Mouse (Mus musculus): ENCODE data around the gene Serpinb12. TPM values are rescaled to one million over a fixed set of nuclear protein-coding genes. Genes with fewer than 3 reads are reported as not detected.

The Serpinb12 gene
- total and polyA plus RNA-seq, 3 experiments = not detected

DNA sequence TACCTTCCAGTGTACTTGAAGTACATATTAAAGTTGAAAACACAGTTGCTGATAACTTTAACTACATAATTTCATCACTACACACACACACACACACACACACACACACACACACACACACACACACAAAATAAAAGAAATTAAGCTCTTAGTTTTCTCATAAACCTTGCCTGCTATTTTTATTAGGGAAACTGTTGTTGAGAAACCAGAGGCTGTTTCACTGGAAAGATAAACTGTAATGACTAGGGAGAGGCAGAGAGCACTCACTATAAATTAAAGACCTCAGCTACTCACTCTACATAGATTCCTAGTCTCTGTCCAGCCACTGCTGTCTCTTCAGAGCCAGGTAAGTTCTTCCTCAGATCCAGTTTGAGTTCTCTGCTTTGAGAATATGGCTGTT, 46.4 kb downstream of the Serpinb12 start, which contains the start of gene Serpinb13:
Gene Serpinb13, plus strand, starts transcription at position 301 of the 400 bp plus-strand sequence.
- Histone ChIP-seq H3K4me3 (replicated peaks in 1 of 3; ENCODE audit: low read depth in 2 of 3, low read length in 2 of 3, poor library complexity in 1 of 3) (no peak within 1 kb of the TSS), H3K27me3 (replicated peaks) (no peaks in the 10 kb centered on the region), H3K4me1 (ENCODE audit: control insufficient read depth in 1 of 2, insufficient read depth in 2 of 2) (no peaks in the 10 kb centered on the region), H3K9me3 (replicated peaks; ENCODE audit: low read length) (no peaks in the 10 kb centered on the region), H3K27ac (ENCODE audit: insufficient read depth, low read depth) (no peak within 1 kb of the TSS), H3K79me2 (replicated peaks; ENCODE audit: control insufficient read depth, extremely low read depth, insufficient read depth, poor library complexity, severe bottlenecking) (no peaks in the 10 kb centered on the region), H3K36me3 (replicated peaks in 1 of 2; ENCODE audit: control insufficient read depth in 1 of 2, insufficient read depth in 1 of 2, low read length in 1 of 2) (no peaks in the 10 kb centered on the region), H3K4me2 (ENCODE audit: insufficient read depth, low read depth, poor library complexity, severe bottlenecking) (no peak within 1 kb of the TSS), H3K9ac (ENCODE audit: insufficient read depth, low read depth) (no peak within 1 kb of the TSS)
- no peak for DNase-seq (ENCODE audit: extremely low read depth)
- dilution Hi-C loops (cut with MboI; ENCODE audit: extremely low pct_ligation_motif_present, extremely low pct_unique_long_range_greater_than_20kb, low sequenced_read_pairs) = no loop called here
- TF ChIP-seq HCFC1 (IDR thresholded peaks at IDR 0.05; ENCODE audit: low read depth, low read length) (no peak), POLR2A (IDR thresholded peaks at IDR 0.05; ENCODE audit: low read depth, low read length) (no peak), ETS1 (conservative IDR thresholded peaks at IDR 0.05; ENCODE audit: low read depth, low read length) (no peak), JUND (conservative IDR thresholded peaks at IDR 0.05; ENCODE audit: low read depth, low read length) (no peak), ZNF384 (IDR thresholded peaks at IDR 0.05; ENCODE audit: low read depth, low read length) (no peak), IRF4 (IDR thresholded peaks at IDR 0.05; ENCODE audit: low read depth, low read length) (no peak), RAD21 (IDR thresholded peaks at IDR 0.05; ENCODE audit: low read depth, low read length) (no peak), MAX (IDR thresholded peaks at IDR 0.05; ENCODE audit: low read length) (no peak), ZMIZ1 (IDR thresholded peaks at IDR 0.05; ENCODE audit: low read depth, low read length) (no peak), ZC3H11A (IDR thresholded peaks at IDR 0.05; ENCODE audit: low read depth, low read length) (no peak), MEF2A (IDR thresholded peaks at IDR 0.05; ENCODE audit: borderline replicate concordance, low read depth, low read length) (no peak), CHD2 (IDR thresholded peaks at IDR 0.05; ENCODE audit: low read length) (no peak), CTCF (conservative IDR thresholded peaks at IDR 0.05 in 1 of 2, IDR thresholded peaks at IDR 0.05 in 1 of 2; ENCODE audit: low read depth in 2 of 2, low read length in 2 of 2) (no peak), KAT2A (IDR thresholded peaks at IDR 0.05; ENCODE audit: insufficient replicate concordance, low read length) (no peak), PAX5 (IDR thresholded peaks at IDR 0.05; ENCODE audit: low read length) (no peak)
- in situ Hi-C loops (cut with MboI; ENCODE audit: low pct_ligation_motif_present, low pct_unique_long_range_greater_than_20kb, low sequenced_read_pairs) = no loop called here

DNA sequence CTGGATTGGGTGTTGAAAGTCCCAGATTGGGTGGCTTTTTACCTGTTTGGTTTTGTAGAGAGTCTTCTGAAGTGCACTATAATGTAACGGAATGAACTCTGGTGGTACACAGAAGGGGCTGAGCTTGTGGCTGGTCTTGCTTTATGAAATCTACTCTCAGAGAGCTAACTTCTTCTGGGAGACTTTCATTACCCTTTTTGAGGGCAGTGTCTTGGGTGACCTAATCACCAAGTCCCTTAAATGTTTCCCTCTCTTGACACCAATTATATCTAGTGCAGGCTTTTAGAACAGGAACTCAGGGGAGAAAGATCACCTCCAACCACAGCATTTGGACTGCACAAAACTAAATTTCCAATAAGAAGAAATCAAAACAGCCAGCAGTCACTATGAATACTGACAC, 48.8 kb downstream of the Serpinb12 start:
- Histone ChIP-seq H3K9ac (ENCODE audit: insufficient read depth, low read depth) (no peak overlapping the region), H3K4me3 (replicated peaks in 1 of 3; ENCODE audit: low read depth in 2 of 3, low read length in 2 of 3, poor library complexity in 1 of 3) (no peak overlapping the region), H3K79me2 (replicated peaks; ENCODE audit: control insufficient read depth, extremely low read depth, insufficient read depth, poor library complexity, severe bottlenecking) (no peaks in the 10 kb centered on the region), H3K27me3 (replicated peaks) (peaks cover 1% of the 10 kb centered on the region), H3K27ac (ENCODE audit: insufficient read depth, low read depth) (no peak overlapping the region), H3K9me3 (replicated peaks; ENCODE audit: low read length) (no peaks in the 10 kb centered on the region), H3K36me3 (replicated peaks in 1 of 2; ENCODE audit: control insufficient read depth in 1 of 2, insufficient read depth in 1 of 2, low read length in 1 of 2) (no peaks in the 10 kb centered on the region), H3K4me2 (ENCODE audit: insufficient read depth, low read depth, poor library complexity, severe bottlenecking) (no peak overlapping the region), H3K4me1 (ENCODE audit: control insufficient read depth in 1 of 2, insufficient read depth in 2 of 2) (no peaks in the 10 kb centered on the region)
- TF ChIP-seq RAD21 (IDR thresholded peaks at IDR 0.05; ENCODE audit: low read depth, low read length) = no peak
- TF ChIP-seq CHD1 (IDR thresholded peaks at IDR 0.05; ENCODE audit: low read depth, low read length) = no peak
- no peak for TF ChIP-seq USF1 (IDR thresholded peaks at IDR 0.05; ENCODE audit: low read depth, low read length)
- no peak for TF ChIP-seq KAT2A (IDR thresholded peaks at IDR 0.05; ENCODE audit: insufficient replicate concordance, low read length)
- TF ChIP-seq MAX (IDR thresholded peaks at IDR 0.05; ENCODE audit: low read length) = no peak
- TF ChIP-seq MYC (IDR thresholded peaks at IDR 0.05; ENCODE audit: low read depth, low read length) = no peak
- no peak for TF ChIP-seq PAX5 (IDR thresholded peaks at IDR 0.05; ENCODE audit: low read length)
- TF ChIP-seq MEF2A (IDR thresholded peaks at IDR 0.05; ENCODE audit: borderline replicate concordance, low read depth, low read length) = no peak
- no peak for TF ChIP-seq ELF1 (IDR thresholded peaks at IDR 0.05; ENCODE audit: low read depth, low read length)
- no peak for TF ChIP-seq ZKSCAN1 (IDR thresholded peaks at IDR 0.05; ENCODE audit: borderline replicate concordance, low read depth, low read length)
- no peak for TF ChIP-seq UBTF (IDR thresholded peaks at IDR 0.05; ENCODE audit: low read depth, low read length)
- TF ChIP-seq E2F4 (IDR thresholded peaks at IDR 0.05; ENCODE audit: insufficient replicate concordance, low read depth, low read length) = no peak
- no peak for TF ChIP-seq CTCF (conservative IDR thresholded peaks at IDR 0.05 in 1 of 2, IDR thresholded peaks at IDR 0.05 in 1 of 2; ENCODE audit: low read depth in 2 of 2, low read length in 2 of 2)
- DNase-seq (ENCODE audit: extremely low read depth) = no peak
- dilution Hi-C loops (cut with MboI; ENCODE audit: extremely low pct_ligation_motif_present, extremely low pct_unique_long_range_greater_than_20kb, low sequenced_read_pairs) = no loop called here
- in situ Hi-C loops (cut with MboI; ENCODE audit: low pct_ligation_motif_present, low pct_unique_long_range_greater_than_20kb, low sequenced_read_pairs) = no loop called here
